Mouse (Mus musculus) left cerebral cortex, adult 9 months (tissue): Measurements from ENCODE around the gene Klf13.
A peak's percentile ranks its signal among the peaks of the same experiment; 100 is the strongest.

Experiments used
- DNase-seq, 2 experiments: peaks; one replicate each; pipeline ENCODE4 v3.0.0; 2022; ENCODE audit warnings: low spot score in 2 of 2

The Klf13 gene

DNA sequence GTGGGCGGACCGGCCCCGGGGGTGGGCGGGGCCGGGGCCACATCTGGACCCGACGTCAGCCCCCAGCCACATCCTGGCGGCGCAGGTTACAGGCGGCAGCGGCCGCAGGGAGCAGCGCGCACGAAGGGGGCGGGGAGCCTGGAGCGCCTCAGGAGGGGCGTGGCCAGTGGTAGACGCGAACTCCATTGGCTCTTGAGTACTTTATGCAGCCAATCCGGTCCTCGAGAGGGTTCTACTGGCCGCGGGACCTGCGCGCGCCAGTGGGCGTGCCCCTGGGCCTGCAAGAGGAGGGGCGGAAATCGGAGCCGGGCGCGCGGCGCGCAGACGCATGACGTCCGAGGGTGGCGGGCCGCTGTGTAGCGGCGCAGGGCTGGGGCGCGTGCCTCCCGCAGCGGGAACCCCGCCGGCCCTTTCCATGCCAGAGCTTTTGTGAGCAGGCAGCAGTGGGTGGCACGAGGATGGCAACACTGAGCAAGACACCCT lies at the start of gene Klf13:
Klf13 (minus strand) TSS at position 2 of the 483 bp plus-strand sequence.
- peak; percentile 98 for DNase-seq

DNA sequence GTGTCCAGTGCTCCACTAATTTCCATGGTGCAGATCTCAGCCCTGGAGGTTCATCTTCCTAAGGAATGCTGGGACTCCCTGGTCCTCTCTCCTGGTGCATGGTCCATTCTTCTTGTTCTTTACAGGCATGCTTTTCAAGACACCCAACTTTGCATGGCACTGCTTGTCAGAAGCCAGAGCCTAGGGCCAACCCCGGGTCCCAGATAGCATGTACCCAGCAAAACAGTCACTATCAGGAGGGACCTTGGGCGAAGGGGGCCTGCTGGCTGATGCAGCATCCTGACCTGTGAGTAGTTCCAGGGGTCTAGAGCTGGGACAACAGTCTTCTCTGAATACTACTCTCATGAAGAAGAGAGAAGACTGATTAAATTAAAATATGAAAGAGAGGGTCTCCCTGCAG lies 49.7 kb upstream of the Klf13 start:
- no peak for DNase-seq

DNA sequence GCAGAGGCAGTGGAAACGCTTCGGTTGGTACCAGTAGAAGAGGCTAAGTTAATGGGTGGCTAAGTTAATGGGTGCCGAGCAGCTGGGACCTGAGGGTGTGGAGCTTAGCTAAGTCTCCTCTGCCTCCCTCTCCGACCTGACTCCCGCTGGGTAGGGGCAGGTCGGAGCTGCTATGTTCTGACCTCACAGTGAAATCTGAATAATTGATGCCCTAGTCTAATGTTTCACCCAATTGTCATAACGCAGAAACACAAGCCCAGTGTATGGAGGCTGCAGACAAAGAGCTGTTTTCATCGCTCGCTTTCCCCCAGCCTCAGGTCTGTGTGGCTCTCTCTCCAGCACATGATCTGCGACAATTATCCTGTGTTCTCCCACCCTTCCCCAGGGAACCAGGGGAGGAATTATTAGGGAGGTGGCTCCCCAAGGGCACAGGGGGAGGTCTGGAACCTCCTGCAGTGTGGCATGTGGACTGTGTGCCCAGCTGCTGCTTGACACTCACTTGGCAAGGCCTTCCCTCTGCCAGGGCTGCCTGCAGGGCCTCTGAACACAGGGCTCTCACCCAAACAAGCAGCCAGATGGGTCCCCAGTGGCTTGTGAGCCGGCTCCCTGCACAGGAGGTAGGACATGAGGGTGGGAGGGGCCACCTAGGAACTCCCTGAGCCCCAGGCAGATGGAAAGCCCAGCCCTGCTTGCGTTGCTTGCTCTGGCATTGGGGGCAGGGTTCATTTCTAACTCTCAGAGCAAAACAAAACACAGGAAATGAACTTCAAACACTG lies 47.9 kb upstream of the Klf13 start:
- peak; percentile 69 to 75 for DNase-seq

DNA sequence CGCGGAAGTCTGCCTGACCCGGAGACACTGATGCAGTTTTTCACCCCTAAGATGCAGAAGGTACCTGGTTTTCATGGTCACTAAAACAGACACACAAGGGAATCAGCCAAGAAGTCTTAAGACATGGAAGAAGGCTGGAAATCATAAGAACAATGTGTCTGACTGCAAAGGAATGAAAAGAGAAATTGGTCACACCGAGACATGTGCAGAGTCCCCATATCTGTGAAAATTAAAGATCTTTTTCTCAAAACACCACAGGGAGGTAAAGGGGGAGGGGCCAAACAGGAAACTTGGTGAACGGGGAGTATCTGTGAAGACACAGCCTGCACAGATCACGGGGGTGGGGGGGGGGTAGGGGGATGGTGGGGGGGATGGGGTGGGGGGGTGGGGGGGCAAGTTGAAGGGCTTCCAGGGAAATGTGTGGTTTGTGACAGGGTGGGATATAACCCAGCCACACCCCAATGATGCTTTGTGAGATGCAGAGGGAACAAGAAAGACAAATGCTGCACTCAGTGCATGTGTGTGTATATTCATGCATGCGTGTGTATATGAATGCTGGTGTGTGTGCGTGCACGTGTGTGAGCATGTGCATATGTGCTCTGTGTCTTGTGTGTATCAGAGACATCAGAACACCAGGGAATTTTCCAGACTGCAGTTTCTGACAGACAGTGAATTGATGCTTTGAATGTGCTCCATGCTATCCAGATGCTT lies 47.1 kb upstream of the Klf13 start:
- no peak for DNase-seq

DNA sequence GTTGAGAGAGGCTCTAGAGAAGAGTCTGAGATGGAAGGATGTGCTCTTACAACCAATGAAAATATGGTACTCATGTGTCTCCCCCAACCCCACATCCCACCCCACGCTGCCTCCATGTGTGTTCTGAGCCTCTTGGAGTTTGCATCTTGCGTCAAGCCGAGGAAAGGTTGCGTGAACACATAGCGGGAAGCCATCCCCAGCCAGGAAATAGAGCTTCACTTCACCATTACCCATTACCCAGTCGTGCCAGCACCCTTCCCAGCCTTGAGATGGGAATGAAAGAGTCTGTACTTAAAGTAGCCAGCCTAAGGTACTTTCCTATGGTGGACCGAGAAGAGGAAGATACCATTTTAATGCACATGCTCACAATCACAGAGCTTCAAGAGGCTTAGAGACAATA lies 46.6 kb upstream of the Klf13 start:
- DNase-seq = no peak

DNA sequence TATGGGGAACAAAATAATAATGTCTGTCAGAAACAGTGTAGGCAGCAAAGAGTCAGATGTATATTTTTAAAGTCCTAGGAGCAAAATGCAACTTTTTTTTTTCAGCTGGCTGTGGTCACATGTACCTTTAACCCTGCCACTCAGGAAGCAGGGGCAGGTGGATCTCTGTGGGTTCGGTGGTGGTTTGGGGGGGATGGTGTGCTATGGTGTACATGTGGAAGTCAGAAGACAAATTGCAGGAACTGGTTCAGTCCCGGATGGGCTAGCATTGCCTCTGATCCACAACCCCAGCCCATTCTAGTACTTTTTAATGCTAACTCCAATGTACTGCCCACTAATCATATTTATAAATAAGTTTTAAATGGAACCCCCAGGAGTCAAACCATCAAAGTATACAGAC lies 45.6 kb upstream of the Klf13 start:
- no peak for DNase-seq

DNA sequence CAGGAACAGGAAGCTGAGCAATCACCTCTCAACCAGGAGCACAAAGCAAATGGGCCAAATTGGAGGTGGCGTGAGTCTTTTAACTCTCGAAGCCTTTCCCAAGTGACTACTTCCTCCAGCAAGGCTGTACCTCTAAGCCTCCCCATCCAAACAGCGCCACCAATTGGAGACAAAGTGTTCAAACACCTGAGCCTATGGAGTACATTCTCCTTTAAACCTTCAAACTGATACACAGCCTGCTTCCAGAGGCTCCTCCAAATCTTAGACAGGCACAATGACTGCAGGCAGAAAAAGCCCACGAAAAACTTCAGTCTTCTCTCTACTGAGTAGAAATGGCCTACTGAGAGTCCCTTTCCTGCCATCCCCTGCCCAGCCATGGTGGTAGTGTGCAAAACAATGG lies 38.9 kb upstream of the Klf13 start:
- no peak for DNase-seq

DNA sequence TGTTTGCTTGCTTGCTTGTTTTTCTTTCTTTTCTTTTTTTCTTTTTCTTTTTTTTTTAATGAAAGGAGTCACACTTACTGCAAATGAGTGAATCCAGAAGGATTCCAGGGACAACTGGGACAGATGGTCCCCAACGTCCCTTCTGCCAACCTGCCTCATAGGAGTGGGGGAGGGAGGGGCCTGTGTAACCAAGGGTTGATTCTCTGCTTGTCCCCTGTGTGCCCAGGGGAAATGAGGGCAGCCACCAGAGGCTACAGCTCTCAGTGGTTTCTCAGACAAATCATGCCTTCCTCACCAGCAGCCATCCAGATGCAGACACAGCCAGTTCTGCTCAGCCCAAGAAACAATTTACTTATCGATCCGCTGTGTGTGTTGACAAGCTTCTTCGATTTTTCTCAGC lies 32.3 kb upstream of the Klf13 start:
- no peak for DNase-seq

DNA sequence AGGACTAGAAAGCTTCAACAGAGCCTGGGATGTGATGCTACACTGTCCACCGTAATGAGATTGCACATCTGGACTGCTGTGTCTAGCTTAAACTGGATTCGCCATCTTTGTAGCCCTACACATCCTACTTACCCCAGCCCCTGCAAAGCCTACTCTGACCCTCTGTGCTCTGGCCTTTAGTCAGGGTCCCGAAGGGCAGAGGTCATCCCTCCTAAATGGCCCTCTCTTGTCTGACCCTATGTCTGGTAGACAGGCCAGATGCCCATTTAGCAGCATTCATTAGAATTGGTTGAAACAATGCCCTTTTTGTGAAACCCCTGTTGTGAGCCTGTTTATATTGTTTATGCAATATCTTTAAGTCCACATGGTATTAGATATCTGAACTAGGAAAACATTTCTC lies 31.2 kb upstream of the Klf13 start:
- no peak for DNase-seq

DNA sequence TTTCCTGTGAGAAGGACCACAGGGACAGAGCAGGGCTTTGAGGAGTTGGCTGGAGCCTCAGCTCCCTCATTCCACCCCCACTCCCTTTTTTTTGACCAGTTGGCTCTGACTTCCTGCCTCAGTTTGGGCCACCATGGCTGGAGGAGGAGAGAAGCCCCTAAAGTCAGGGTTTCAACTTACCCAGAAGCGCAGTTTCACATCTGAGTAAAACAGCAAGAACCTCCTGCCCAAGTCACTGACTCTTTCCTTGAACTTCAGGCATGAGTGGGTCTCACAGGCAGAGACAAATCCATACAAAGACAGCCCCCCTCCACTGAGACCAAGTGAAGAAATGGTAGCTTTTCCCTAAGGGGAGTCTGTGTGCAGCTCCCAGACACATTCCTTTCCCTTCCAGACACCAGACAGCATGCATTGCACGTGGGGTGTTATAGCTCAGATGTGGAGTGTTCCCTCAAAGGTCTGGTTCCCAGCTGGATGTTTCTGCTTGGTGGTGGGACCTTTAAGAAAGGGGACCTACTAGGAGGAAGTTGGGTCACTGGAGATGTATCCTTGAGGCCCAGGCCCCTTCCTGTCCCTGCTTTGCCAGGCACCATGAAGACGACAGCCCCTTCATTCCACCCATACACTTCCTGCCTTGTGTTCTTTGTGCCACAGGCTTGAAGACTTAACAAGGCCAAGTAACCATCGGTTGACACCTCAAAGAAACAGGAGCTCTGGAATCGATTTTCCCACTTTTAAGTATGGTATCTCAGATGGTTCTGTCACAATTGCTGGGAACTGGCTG lies 27.1 kb upstream of the Klf13 start:
- DNase-seq = no peak

DNA sequence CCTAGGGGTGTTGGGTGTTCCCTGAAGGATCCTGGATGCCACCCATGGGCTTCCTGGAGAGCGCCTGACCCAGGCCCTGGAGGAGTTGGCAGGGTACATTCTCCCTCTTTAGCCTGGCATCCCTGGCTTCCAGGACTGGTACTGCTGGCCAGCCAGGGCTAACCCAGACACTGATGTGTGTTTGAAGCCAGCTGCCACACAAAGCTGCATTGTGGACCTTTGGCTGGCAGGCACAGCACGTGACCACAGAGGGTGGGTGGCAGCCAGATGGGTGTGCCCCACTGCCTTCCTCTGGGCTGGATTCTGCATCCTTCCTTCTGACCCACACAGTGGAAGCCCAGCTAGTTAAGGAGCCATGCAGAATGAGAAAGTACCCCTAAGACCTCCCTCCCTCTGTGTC lies 26.4 kb upstream of the Klf13 start:
- DNase-seq = peak; percentile 74 to 80

DNA sequence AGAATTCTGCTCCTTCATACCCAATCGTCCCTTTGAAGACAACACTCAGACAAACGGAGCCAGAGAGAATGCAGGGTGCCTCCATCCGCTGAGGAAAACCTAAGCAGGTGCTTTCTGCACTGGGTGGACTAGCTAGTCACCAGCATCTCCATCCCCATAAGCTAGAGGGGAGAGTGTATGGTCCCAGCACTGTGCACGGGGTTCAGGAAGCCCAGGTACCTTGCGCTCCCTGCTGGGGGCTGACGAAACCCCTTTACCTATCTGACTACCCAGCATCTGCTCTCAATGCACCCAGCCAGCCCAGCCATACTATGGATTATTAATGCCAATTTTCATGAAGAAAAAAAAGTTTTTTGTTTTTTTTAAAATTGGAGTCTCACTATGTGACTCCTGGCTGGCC lies 25.4 kb upstream of the Klf13 start:
- no peak for DNase-seq

DNA sequence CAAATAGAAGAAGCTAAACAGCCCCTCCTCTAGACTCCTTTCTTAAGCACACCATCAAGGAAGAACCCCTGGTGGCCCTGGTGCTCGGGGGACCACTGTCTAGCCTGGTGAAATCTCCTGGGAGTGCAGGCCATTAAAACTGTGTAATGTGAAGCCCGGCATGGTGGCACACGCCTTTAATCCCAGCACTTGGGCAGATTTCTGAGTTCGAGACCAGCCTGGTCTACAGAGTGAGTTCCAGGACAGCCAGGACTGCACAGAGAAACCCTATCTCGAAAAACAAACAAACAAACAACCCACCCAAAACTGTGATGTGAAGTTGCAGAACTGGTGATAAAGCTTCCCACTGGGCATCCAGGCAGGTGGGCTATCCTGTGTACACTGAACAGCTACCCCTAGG lies 24.9 kb upstream of the Klf13 start:
- DNase-seq = no peak

DNA sequence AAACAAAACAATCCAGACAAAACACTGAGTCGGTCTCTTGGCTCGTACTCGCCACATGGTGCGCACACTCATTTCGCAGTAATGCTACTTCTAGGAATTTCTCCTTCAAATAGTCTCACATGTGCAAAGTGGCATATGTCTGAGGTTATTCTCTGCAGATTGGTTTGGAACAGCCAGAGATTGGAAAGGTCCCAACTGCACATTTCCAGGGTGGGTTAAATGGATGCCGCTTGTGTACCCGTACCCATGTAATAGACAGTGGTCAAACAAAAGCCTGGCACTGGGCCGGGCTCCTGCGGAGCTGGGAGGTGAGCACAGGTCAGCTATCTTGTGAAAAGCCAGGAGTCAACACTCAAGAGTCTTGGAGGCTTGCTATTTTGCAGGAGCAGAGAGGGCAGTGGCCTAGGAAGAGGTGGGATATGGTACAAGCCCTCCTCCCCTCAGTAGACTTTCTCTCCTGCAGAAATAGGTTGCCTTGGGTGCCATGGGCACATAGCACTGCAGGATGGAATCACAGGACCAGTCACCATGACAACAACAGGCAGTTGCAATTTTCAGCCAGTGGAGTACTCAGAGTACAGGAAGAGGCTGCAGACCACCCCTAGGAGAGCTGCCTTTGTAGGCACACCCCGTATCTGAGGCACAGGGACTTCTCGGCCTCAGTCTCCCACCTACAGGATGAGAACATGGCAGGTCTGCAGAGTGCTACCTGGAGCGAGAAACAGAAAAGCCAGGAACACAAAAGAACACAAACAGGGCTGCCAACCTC lies 19.3 kb upstream of the Klf13 start:
- DNase-seq = peak in 1 of 2 experiments; percentile 58

DNA sequence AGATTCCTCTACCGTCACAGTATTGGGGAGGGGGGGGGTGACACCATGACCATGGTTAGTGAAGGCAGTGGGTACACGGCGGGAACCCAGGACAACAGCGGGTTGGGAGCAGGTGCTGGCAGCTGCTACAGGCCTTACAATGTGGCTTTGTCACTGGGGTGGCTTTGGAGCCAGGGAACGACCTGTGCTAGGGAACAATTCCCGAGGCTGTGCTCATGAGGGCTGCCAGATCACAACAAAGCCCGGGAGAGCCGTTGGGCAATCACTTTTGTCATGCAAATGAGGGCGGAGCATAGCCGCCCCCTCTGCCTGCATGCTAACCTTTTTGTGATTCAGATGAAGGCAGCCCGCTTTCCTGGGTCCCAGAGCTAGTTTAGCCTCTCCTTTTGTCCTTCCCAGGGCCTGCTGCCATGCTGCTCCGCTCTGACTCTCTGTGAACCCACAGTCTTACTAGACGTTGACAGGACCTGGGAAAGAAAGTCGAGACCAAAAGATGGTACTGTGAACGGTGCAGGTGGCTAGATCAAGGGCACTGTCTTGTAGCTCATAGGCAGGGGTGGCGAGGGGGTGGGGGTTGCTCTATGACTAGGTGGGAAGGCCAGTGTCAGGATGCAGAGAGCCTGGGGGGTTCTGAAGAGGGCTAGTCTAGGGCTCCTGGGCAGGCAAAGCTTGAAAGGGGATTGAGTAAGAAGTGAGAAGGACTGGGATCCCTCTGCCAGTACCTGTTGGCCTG lies 18.4 kb upstream of the Klf13 start:
- DNase-seq = peak; percentile 77 to 82

DNA sequence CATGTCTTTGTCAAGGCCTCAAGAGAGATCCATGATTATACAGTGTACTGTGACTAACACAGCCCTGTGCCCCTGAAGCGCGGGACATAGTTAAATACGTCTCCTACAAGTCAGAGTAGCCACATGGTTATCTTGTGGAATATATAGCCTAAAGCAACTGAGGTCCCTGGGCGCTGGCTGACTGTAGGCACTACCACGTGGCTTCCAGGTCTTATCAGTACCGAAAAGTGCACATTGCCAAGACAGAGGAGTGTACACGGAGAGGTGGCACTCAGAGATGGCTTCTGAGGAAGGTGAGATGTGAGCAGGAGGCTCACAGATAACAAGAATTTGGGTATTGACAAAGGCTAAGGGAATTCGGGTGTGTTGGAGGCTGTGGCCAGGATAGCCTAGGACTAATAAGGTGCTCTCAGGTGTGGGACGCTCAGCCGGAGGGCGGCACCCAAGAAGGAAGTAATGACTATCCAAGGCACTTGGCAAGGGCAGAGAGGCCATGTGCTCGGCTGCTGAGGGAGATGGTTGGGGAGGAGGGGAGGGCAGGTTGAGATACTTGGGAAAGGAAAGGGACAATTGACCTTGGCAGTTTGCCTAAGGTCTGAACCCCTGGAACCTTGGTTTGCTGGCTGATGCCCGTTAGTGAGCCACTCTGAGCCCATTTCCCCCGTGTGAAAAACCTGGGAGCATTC lies 17.6 kb upstream of the Klf13 start:
- no peak for DNase-seq

DNA sequence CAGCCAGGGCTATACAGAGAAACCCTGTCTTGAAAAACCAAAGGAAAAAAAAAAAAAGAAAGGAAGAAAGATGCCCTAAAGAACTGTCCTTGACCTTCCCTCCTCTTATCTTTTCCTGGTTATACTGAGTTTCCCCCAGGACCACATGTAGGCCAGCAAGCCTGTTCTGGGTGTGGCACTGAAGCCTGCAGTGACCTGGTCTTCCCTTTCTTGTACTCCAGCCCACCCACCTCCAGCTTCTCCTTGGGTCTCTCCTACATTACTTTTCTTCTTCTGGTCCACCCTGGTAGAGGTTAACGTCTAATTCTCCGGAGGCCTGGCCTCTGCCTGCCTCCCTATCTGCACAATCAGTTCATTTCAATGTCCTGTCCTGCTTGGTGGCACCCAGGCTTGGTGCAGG lies 16.7 kb upstream of the Klf13 start:
- DNase-seq = no peak

DNA sequence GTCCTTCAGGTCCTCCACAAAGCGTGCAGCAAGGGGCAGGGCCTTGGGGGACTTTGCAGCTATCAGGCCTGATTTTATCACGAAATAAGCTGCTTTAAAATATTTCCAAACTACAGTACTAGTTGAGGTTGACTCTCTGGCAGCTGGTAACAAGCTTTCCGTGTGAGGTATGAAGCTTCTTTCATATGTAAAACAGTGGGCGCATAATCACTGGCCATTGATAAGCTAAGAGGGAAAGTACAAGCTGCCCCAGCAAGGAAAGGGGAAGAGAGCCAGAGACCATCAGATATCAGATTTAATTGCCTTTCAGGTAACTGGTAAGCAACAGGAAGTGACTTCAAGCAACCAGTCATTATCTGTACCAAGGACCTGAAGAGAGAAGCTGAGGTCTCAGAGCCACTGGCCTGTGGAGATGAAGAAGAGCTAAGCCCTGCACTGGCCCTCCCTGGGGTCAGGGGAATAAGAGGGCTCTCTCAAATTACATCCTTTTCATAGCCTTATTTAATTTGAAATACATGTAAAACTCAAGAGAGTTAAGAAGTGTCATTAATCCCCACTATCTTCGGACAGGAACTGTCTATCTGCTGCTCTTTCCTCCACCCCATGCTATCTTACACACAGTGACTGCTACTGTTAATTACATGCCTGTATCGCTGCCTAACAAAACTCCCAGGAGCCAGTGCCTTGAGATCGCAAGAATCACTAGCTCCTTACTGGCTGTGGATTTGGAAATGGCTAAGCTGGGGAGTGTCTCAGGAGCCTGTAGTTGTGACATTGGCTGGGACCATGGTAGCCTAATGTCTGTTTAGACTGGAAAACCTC lies 13.6 kb upstream of the Klf13 start:
- DNase-seq = no peak

DNA sequence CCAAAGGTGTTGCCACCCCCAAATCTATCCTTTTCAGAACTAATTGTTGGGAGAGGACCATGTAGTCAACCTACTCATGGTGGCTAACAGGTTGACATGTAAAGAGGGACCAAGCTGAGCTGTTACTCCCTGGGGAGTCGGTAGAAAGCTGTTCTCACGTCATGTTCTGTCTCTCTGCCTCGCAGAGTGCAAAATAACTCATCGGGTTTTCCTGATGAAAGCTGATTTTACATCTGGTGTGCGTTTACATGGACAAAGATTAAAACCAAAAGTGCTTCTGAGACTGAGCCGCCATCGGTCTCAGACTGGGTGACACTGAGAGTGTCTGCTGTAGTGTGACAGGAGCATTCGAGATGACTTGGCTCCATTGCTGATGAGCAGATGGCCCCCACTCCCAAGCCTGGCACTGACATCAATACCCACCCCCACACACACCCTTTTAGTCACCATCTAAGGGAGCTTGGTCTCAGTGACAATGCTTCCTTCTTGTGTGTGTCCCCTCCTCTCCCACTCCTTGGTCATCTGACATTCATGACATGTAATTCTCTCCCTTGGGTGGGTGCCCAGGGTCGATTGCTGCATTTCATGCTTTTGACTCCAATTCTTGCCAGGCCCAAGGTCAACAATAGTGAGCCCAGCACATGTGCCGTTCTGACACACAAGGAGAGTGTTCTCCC lies 12.4 kb upstream of the Klf13 start:
- peak in 1 of 2 experiments; percentile 70 for DNase-seq
